Mouse (Mus musculus) bone marrow macrophage, adult 2 months (primary cell): ENCODE measurements around the gene Tyk2. TPM values are rescaled to one million over a fixed set of nuclear protein-coding genes. Genes with fewer than 3 reads are reported as not detected.

Experiments used
- H3K27ac ChIP-seq: 2 replicates; pipeline ENCODE4 v1.5.1; 2012; ENCODE audit warnings: low read depth, low read length; ENCODE audit not compliant: insufficient read depth
- H3K4me1 ChIP-seq: 2 replicates; pipeline ENCODE4 v1.6.1; 2012; ENCODE audit warnings: low read length; ENCODE audit not compliant: control insufficient read depth, insufficient read depth
- H3K4me3 ChIP-seq: 2 replicates; pipeline ENCODE4 v1.5.1; 2012; ENCODE audit warnings: mild to moderate bottlenecking, low read length, moderate library complexity; ENCODE audit not compliant: insufficient read depth
- CTCF ChIP-seq: IDR thresholded peaks from 2 replicates; pipeline ENCODE4 v1.5.1; 2012; ENCODE audit warnings: low read depth, mild to moderate bottlenecking, low read length, moderate library complexity
- POLR2A ChIP-seq: IDR thresholded peaks from 2 replicates; pipeline ENCODE4 v1.6.1; 2012; ENCODE audit warnings: mild to moderate bottlenecking, low read depth, low read length, borderline replicate concordance
- polyA plus RNA-seq: library from polyadenylated mRNA; stranded (reverse); fragments of >200 nt; gene quantifications from 2 replicates; pipeline ENCODE4 v1.2.4, GENCODE M21; 2012; ENCODE audit not compliant: missing spikeins, insufficient read depth, insufficient read length

The Tyk2 gene
- polyA plus RNA-seq, 1 experiment = 46.3 TPM

DNA sequence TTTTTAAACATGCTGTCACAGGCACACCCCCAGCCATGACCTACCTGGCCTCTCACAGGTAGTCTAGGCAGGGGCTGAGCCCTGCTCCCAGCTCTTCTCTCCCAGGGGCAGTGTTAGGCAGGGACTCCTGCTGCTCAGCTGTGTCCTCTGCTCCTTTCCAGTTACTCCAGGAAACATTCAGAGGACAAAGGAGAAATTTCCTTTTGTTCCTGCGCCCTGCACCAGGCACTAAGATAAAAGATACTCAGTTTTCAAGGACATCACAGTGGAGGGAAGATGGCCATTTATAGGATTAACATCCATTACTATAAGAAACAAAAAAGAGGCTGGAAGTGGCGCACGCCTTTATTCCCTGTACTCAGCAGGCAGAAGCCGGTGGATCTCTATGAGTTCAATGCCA lies 35.1 kb downstream of the Tyk2 start:
- TF ChIP-seq POLR2A (no peak), CTCF (no peak)
- Histone ChIP-seq H3K4me3 (no peak overlapping the region), H3K27ac (no peak overlapping the region), H3K4me1 (peaks cover 10% of the 10 kb centered on the region)

DNA sequence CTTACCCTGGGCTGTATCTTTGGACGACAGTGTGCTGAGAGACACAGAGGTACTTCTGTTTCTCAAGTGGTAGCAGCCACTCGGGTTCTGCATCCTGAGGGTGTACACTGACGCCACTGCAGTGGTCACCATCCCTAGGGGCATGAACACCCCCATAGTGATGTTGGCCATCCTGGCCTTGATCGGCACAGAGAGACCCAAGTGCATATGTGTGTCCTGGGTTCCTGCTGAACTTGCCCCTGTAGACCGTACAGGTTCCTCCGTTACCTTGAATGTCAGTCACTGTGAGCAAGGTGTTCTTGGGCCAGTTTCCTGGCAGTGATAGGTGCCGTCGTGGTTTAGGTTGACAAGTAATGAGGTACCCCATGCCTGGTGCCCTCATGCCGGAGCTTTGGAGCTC lies 37.6 kb downstream of the Tyk2 start:
- Histone ChIP-seq H3K4me3 (no peak overlapping the region), H3K27ac (no peak overlapping the region), H3K4me1 (peaks cover 14% of the 10 kb centered on the region)
- TF ChIP-seq CTCF = no peak
- no peak for TF ChIP-seq POLR2A

DNA sequence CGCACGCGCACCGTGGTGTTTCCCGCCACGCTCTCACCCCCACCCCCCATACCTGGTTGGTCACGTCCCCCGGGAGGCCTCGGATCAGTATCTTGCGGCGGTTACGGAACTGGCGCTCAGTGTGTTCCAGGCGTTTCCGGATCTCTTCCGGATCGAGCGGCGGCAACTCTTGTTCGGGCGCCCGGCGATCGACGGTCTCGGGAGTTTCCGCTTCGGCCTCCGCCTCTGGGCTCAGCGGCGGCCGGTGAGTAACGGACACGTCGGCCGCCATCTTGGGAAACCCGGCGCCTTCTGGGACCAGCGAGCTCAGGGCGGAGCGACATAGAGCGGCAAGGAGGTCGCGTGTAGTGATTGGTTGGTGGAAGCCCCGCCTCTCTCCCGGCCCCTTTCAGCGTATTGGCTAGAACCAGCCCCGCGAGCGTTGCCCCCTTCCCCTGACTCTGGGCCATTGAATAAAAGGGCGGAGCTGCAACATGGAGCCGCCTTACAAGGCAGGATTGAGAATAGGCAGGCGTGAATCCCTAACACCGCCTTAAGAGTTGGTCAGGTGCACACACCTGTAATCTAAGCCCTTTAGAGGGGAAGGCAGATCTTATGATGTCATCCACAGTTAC lies 39.2 kb downstream of the Tyk2 start, which contains the start of the genes Gm38431 and Raver1:
Gene Gm38431, minus strand, starts transcription at position 291 of the 614 bp plus-strand sequence.
Gene Raver1, minus strand, starts transcription at position 302 of the 614 bp plus-strand sequence.
- TF ChIP-seq CTCF (no peak), POLR2A (peak; percentile 88; the same call in 1 of the 2 replicates)
- H3K4me1 ChIP-seq = peaks cover 14% of the 10 kb centered on the region

DNA sequence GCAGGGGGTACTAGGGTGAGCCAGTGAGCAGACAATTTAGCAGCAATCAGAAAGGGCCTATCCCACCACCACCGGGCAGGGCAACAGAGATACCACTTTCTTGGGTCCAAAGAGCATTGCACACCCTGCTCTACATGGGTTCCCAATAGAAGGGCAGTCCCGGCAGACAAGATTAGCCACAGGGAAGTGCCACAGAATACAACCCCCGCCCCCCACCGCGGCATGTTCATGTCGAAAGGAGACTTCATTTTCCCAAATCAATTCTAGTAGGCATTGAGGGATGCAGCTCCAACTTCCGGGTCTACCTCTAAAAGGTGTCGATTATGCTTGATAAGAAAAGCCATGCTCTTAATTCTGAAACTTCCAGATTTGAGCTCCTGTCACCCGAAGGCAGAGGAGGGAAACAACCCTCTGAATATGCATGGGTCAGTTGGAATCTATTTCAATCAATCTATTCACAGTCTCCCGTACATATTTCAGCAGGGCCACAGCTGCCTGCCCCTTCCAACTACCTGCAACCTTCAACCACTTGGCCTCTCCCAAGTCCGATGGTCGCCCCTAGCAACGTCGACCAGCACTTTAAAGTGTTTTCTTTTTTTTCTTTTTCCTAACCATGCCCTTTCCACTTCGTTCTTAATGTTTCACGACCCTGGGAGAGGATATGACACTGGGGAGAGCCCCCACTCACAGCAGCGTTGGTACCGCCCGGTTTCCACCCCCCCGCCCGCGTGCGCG lies 39.9 kb downstream of the Tyk2 start:
- H3K4me3 ChIP-seq = peak overlapping the region; percentile 61
- H3K4me1 ChIP-seq = peaks cover 14% of the 10 kb centered on the region
- peak overlapping the region; percentile 75 for H3K27ac ChIP-seq
- TF ChIP-seq CTCF (no peak), POLR2A (no peak)

More for the DNA sequence above, 39.2 kb downstream of the Tyk2 start, which contains the start of the genes Gm38431 and Raver1:
- Histone ChIP-seq H3K4me3 (peak within 1 kb of the TSS; percentile 61), H3K27ac (peak within 1 kb of the TSS; percentile 75)

DNA sequence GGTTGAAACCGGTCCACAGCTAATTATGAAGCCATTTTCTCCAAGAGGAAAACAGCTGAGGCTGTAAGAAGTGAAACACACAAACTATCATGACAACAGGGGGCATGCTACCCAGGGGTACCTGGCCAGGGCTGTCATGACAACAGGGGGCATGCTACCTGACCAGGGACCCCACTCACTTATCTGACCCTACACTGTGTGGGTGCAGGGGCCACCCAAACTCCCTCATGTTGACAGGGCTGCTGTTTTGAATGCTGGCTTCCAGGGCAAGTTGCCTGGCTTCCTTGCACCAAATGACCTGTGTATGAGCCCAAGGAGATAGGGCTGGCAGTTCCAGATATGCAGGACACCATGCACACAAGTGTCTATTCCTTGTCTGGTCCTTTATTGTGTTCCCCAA lies 40.5 kb downstream of the Tyk2 start:
- Histone ChIP-seq H3K27ac (no peak overlapping the region), H3K4me3 (peak overlapping the region; percentile 61), H3K4me1 (peaks cover 14% of the 10 kb centered on the region)
- TF ChIP-seq CTCF (no peak), POLR2A (no peak)

DNA sequence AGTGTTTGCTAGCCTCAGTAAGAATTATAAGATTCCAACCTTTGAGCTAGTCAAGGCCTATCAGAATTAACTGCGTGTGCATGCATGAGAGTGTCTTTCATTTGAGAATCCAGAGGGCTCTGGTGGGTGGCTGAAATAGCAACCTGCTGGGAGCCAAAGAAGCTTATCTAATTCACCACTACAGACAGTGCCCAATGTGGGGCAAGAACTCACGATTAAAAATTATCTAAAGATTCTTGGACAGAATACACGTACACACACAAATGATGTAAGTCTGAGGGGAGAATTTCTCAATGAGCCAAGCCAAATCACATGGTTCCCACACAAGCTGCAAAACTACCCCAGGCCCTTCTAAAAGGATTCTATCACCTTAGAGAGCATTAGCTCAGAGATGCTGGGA lies 47.7 kb downstream of the Tyk2 start:
- Histone ChIP-seq H3K4me1 (no peaks in the 10 kb centered on the region), H3K27ac (no peak overlapping the region), H3K4me3 (no peak overlapping the region)
- TF ChIP-seq CTCF = no peak
- TF ChIP-seq POLR2A = no peak

DNA sequence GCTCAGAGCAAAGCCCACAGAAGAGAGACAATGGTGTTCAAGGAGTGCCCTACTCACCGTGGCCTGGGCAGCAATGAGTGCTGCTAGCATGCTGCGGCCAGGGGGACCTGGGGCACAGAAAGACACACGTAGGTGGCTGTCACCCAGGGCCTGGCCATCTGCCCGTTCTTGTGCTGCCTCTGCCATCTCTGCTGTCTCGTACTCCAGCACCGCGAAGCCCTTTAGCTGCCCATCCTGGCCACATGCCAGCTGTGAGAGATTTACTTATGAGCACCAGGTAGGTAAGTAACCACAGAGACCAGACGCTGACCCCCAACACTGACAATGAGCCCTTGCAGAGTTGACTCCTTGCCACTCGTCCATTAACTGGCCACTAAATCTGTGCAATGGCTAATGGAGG lies 49.9 kb downstream of the Tyk2 start:
- TF ChIP-seq POLR2A (no peak), CTCF (no peak)
- H3K4me3 ChIP-seq = no peak overlapping the region
- H3K27ac ChIP-seq = no peak overlapping the region
- no peaks in the 10 kb centered on the region for H3K4me1 ChIP-seq

DNA sequence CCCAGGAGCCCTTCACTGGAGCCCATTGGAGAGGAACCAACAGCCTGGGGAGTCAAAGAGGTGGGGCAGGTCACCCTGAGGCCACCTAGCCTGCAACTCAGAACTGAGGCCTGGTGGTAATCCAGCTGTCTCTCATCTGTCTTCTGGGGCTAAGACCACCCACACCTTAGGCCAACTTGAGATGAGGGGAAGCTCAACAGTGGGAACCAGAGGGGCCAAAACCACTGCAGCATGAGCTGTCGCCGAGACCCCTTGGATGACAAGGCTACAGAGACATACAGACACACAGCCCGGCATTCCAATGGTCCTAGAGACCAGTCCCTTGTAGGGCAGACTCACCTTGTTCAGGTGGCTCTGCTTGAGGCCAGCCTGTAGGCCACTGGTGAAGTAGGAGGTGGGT lies 55.4 kb downstream of the Tyk2 start:
- TF ChIP-seq CTCF = no peak
- no peak for TF ChIP-seq POLR2A
- no peak overlapping the region for H3K27ac ChIP-seq
- no peak overlapping the region for H3K4me3 ChIP-seq
- H3K4me1 ChIP-seq = peaks cover 9% of the 10 kb centered on the region

DNA sequence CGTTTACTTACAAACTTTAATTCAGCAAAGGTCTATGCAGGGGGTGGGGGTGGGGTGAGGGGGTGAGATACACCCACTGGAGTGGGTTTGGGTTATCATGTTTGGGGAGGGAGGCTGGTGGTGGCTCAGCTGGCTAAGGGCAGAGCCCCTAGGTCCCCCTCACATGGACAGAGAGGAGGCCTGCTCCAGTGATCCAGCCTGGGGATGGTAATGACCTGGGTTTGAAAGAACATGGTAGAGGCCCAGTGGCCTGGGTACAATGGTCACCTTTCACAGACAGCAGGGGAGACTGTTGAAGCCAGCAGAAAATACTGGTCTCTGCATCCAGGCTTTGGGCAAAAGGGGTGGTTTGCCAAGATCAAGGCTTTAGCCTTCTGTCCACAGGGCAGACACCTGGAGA lies 56.9 kb downstream of the Tyk2 start:
- Histone ChIP-seq H3K4me3 (no peak overlapping the region), H3K4me1 (peaks cover 9% of the 10 kb centered on the region), H3K27ac (no peak overlapping the region)
- TF ChIP-seq CTCF = no peak
- TF ChIP-seq POLR2A = no peak
